Mouse (Mus musculus): ENCODE measurements around the gene Drg1.
A peak's percentile ranks its signal among the peaks of the same experiment; 100 is the strongest.

The Drg1 gene

GRCm38 (mm10) chr11:3292711-3293249 is 26.6 kb upstream of the Drg1 start:
- Histone ChIP-seq H3K36me3 (ENCODE audit: insufficient read depth, low read length) (peaks cover 64% of the 10 kb centered on the region), H3K4me1 (replicated peaks; ENCODE audit: low read depth, low read length) (peaks cover 55% of the 10 kb centered on the region), H3K4me3 (replicated peaks; ENCODE audit: low read length) (peak overlapping the region; percentile 94), H3K27me3 (ENCODE audit: insufficient read depth, low read length) (no peaks in the 10 kb centered on the region), H3K9me3 (ENCODE audit: low read length) (no peaks in the 10 kb centered on the region)
- TF ChIP-seq CTCF (conservative IDR thresholded peaks at IDR 0.05; ENCODE audit: low read length) = no peak
- no peak for TF ChIP-seq POU5F1 (IDR thresholded peaks at IDR 0.05; ENCODE audit: borderline replicate concordance, low read length)
- TF ChIP-seq NANOG (IDR thresholded peaks at IDR 0.05; ENCODE audit: borderline replicate concordance, low read length) = no peak

GRCm38 (mm10) chr11:3292062-3292421 is 25.8 kb upstream of the Drg1 start:
- Histone ChIP-seq H3K36me3 (ENCODE audit: insufficient read depth, low read length) (peaks cover 57% of the 10 kb centered on the region), H3K4me3 (replicated peaks; ENCODE audit: low read length) (peak overlapping the region; percentile 94), H3K4me1 (replicated peaks; ENCODE audit: low read depth, low read length) (peaks cover 55% of the 10 kb centered on the region), H3K9me3 (ENCODE audit: low read length) (no peaks in the 10 kb centered on the region), H3K27me3 (ENCODE audit: insufficient read depth, low read length) (no peaks in the 10 kb centered on the region)
- TF ChIP-seq NANOG (IDR thresholded peaks at IDR 0.05; ENCODE audit: borderline replicate concordance, low read length) (no peak), CTCF (conservative IDR thresholded peaks at IDR 0.05; ENCODE audit: low read length) (no peak), POU5F1 (IDR thresholded peaks at IDR 0.05; ENCODE audit: borderline replicate concordance, low read length) (no peak)

DNA sequence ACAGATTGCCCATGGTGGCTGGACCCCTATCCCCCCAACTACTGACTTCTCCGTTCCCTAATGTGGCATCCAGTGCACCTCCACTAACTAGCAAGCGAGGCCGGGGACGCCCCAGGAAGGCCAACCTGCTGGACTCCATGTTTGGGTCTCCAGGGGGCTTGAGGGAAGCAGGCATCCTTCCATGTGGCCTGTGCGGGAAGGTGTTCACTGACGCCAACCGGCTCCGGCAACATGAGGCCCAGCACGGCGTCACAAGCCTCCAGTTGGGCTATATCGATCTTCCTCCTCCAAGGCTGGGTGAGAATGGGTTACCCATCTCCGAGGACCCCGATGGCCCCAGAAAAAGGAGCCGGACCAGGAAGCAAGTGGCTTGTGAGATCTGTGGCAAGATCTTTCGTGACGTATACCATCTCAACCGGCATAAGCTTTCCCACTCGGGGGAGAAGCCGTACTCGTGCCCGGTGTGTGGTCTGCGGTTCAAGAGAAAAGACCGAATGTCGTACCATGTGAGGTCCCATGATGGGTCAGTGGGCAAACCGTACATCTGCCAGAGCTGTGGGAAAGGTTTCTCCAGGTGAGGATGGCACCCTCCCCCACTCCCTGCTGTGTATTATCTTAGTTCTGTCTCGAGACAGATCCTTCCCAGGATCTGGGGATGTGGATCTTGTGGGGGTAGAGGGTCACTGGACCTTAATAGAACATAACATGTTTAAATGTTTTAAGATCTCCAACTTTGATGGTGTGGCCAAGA is 25.3 kb upstream of the Drg1 start:
- H3K36me3 ChIP-seq (ENCODE audit: insufficient read depth, low read length) = peaks cover 51% of the 10 kb centered on the region
- H3K27me3 ChIP-seq (ENCODE audit: insufficient read depth, low read length) = no peaks in the 10 kb centered on the region
- H3K4me1 ChIP-seq (replicated peaks; ENCODE audit: low read depth, low read length) = peaks cover 54% of the 10 kb centered on the region
- TF ChIP-seq POU5F1 (IDR thresholded peaks at IDR 0.05; ENCODE audit: borderline replicate concordance, low read length) (no peak), CTCF (conservative IDR thresholded peaks at IDR 0.05; ENCODE audit: low read length) (no peak), NANOG (IDR thresholded peaks at IDR 0.05; ENCODE audit: borderline replicate concordance, low read length) (no peak)
- no peaks in the 10 kb centered on the region for H3K9me3 ChIP-seq (ENCODE audit: low read length)
- H3K4me3 ChIP-seq (replicated peaks; ENCODE audit: low read length) = peak overlapping the region; percentile 94

- H3K9me3 ChIP-seq (ENCODE audit: low read length) = no peaks in the 10 kb centered on the region
- H3K4me3 ChIP-seq (replicated peaks; ENCODE audit: low read length) = peak overlapping the region; percentile 94
- peaks cover 47% of the 10 kb centered on the region for H3K4me1 ChIP-seq (replicated peaks; ENCODE audit: low read depth, low read length)
- H3K36me3 ChIP-seq (ENCODE audit: insufficient read depth, low read length) = peaks cover 44% of the 10 kb centered on the region
- no peaks in the 10 kb centered on the region for H3K27me3 ChIP-seq (ENCODE audit: insufficient read depth, low read length)
- TF ChIP-seq POU5F1 (IDR thresholded peaks at IDR 0.05; ENCODE audit: borderline replicate concordance, low read length) (no peak), CTCF (conservative IDR thresholded peaks at IDR 0.05; ENCODE audit: low read length) (no peak), NANOG (IDR thresholded peaks at IDR 0.05; ENCODE audit: borderline replicate concordance, low read length) (no peak)
These were observed 24.6 kb upstream of the Drg1 start for GRCm38 (mm10) chr11:3290640-3291310.

GRCm38 (mm10) chr11:3289803-3290639 is 23.8 kb upstream of the Drg1 start:
- Histone ChIP-seq H3K36me3 (ENCODE audit: insufficient read depth, low read length) (peaks cover 36% of the 10 kb centered on the region), H3K27me3 (ENCODE audit: insufficient read depth, low read length) (no peaks in the 10 kb centered on the region), H3K4me1 (replicated peaks; ENCODE audit: low read depth, low read length) (peaks cover 39% of the 10 kb centered on the region), H3K9me3 (ENCODE audit: low read length) (no peaks in the 10 kb centered on the region), H3K4me3 (replicated peaks; ENCODE audit: low read length) (peak overlapping the region; percentile 94)
- TF ChIP-seq CTCF (conservative IDR thresholded peaks at IDR 0.05; ENCODE audit: low read length) = no peak; the same call in 1 of the 2 replicates
- no peak for TF ChIP-seq NANOG (IDR thresholded peaks at IDR 0.05; ENCODE audit: borderline replicate concordance, low read length)
- TF ChIP-seq POU5F1 (IDR thresholded peaks at IDR 0.05; ENCODE audit: borderline replicate concordance, low read length) = no peak

GRCm38 (mm10) chr11:3289302-3289802 is 23.1 kb upstream of the Drg1 start:
- Histone ChIP-seq H3K4me1 (replicated peaks; ENCODE audit: low read depth, low read length) (peaks cover 32% of the 10 kb centered on the region), H3K9me3 (ENCODE audit: low read length) (no peaks in the 10 kb centered on the region), H3K36me3 (ENCODE audit: insufficient read depth, low read length) (peaks cover 30% of the 10 kb centered on the region), H3K27me3 (ENCODE audit: insufficient read depth, low read length) (no peaks in the 10 kb centered on the region), H3K4me3 (replicated peaks; ENCODE audit: low read length) (peak overlapping the region; percentile 94)
- TF ChIP-seq POU5F1 (IDR thresholded peaks at IDR 0.05; ENCODE audit: borderline replicate concordance, low read length) = no peak
- TF ChIP-seq NANOG (IDR thresholded peaks at IDR 0.05; ENCODE audit: borderline replicate concordance, low read length) = no peak
- no peak for TF ChIP-seq CTCF (conservative IDR thresholded peaks at IDR 0.05; ENCODE audit: low read length)

GRCm38 (mm10) chr11:3288521-3289301 is 22.5 kb upstream of the Drg1 start, which contains the start of gene Patz1:
Patz1 (plus strand) TSS chr11:3288874.
- no peaks in the 10 kb centered on the region for H3K27me3 ChIP-seq (ENCODE audit: insufficient read depth, low read length)
- TF ChIP-seq CTCF (conservative IDR thresholded peaks at IDR 0.05; ENCODE audit: low read length) (no peak), POU5F1 (IDR thresholded peaks at IDR 0.05; ENCODE audit: borderline replicate concordance, low read length) (no peak), NANOG (IDR thresholded peaks at IDR 0.05; ENCODE audit: borderline replicate concordance, low read length) (no peak)
- peaks cover 4% of the 10 kb centered on the region for H3K9me3 ChIP-seq (ENCODE audit: low read length)
- peaks cover 23% of the 10 kb centered on the region for H3K36me3 ChIP-seq (ENCODE audit: insufficient read depth, low read length)
- peak within 1 kb of the TSS; percentile 94 for H3K4me3 ChIP-seq (replicated peaks; ENCODE audit: low read length)
- H3K4me1 ChIP-seq (replicated peaks; ENCODE audit: low read depth, low read length) = peaks cover 26% of the 10 kb centered on the region

Data from E14TG2a.4 (cell line).